Mouse (Mus musculus) B cell, adult 2 months (primary cell): ENCODE measurements at regions not wholly inside any gene's neighbourhood (a gene's known extent, or its start where the extent isn't known, plus 50 kb on each side); places are given as distances from the start of the nearest gene placed in this dataset.

ENCODE experiments used
- DNase-seq, 2 experiments: peaks; one replicate each; pipeline ENCODE4 v3.0.0; 2022

- DNase-seq: no peak
Observed at GRCm38 (mm10) chr2:45747263-45748236, 630.4 kb upstream of the Zeb2 start.

GRCm38 (mm10) chr2:45746606-45747005 is 629.4 kb upstream of the Zeb2 start:
- DNase-seq: no peak

- no peak for DNase-seq
Observed at GRCm38 (mm10) chr2:45736278-45736677, 619.1 kb upstream of the Zeb2 start.

GRCm38 (mm10) chr2:45713997-45714396 is 596.8 kb upstream of the Zeb2 start:
- no peak for DNase-seq

DNA sequence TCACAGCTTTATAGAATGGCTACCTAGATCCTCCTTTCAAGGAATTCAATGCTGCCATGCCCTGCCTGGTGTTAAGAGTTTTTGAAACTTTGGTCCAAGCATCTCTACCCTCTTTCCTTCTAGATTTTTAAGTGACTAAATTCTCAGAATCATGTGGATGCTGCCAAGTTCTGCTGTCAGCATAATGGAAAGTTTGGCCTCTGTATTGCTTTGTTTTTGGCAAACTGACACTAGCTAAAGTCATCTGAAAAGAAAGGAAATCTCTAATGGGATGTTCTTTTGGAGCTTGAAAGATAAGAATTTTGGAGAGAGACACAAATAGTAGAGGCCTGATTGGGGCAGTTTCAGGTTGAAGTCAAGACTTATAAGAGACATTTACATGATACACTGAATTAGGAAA is 589.8 kb upstream of the Zeb2 start:
- DNase-seq: no peak

GRCm38 (mm10) chr2:45702511-45702910 is 585.3 kb upstream of the Zeb2 start:
- no peak for DNase-seq

- no peak for DNase-seq
Observed at GRCm38 (mm10) chr2:45700578-45700977, 583.4 kb upstream of the Zeb2 start.

DNA sequence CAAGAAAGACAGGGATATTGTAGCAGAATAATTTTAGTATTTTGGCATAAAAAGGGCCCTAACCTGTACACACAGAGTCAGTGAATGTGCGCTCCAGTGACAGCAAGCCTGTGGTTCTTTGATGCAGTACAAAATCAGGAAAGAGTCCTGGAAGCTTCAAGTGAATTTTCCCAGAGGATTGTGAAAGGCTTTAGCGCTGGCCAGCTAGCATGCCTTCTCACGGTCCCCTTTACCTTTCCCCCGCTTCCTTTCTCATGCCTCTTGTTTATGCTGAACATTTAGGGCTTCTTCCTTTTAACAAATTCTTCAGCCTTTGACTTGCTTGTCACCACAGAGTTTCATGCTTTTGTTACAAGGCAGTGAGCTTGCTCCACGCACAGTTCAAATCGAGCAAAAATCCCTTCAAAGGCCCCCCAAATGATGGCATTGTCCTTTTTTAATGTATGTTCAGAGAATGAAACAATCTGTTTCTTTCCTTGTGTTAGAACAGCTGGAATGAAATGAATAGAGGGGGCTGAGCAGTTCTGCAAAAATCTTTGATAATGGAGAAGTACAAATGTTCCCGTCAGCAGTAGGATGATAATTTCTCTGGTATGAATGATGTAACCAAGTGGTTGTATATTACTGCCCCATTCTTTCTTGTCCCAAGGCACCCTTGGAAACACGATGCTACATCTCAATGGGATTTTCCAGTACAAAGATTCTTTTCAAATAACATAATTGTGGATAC is 576.3 kb upstream of the Zeb2 start:
- DNase-seq: no peak

GRCm38 (mm10) chr2:45692819-45693218 is 575.6 kb upstream of the Zeb2 start:
- no peak for DNase-seq

- no peak for DNase-seq
Observed at GRCm38 (mm10) chr2:45688996-45689395, 571.8 kb upstream of the Zeb2 start.

DNA sequence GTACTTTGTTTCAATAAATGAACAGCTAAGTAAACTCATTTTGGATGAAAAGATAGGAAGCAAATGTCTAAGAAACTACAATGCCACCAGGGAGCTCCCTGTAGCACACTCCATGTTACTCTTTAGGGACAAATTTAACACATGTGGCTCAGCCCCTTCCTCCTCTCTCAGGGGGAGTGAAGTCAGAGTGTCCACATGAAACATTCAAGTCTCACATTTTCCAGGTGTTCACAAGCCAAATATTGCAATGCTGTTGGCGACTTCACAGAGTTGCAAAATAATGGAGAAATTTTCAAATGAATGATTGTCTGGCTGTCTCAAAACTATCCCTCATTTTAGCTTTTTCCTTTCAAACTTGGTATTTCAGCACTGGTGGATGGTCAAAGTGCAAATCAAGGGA is 564.1 kb upstream of the Zeb2 start:
- no peak for DNase-seq

DNA sequence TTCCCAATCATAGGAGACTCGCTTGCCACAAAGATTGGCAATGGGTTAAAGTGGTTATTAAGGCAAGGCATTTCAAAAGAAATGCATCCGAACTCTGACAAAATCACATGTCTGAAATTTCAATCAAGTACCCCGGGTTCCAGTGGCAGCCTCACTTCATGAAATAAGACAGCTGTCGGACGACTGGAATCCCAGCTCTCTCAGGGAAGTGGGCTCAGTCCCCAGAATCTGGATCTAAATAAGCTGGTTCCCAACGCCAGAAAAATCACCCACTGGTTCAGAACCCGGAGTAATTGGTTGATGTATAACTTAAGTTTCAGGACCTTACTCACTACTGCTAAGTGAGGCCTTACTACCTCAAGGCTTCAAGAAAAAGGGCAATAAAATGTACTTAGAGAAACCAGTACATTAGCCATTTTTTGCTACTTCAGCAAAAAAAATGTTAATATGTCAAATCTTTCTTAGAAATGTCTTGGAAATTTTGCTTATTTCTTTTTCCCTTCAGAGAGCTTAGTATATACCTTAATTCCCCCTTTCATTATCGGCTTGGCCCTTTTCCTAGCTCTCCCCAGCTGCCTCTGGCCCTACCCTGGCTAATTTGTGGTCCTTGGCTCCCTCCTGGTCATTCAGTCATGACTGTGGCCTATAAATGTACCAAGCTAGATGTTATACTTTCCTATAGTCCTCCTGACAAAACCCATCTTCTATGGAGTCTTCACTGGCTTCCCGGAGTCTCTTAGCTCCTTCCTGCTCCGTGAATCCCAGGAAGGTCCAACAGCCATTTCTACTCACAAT is 562.1 kb upstream of the Zeb2 start:
- no peak for DNase-seq

GRCm38 (mm10) chr2:45678685-45679084 is 561.5 kb upstream of the Zeb2 start:
- no peak for DNase-seq

GRCm38 (mm10) chr2:45675776-45676175 is 558.6 kb upstream of the Zeb2 start:
- no peak for DNase-seq

GRCm38 (mm10) chr2:45656011-45656410 is 538.8 kb upstream of the Zeb2 start:
- no peak for DNase-seq

DNA sequence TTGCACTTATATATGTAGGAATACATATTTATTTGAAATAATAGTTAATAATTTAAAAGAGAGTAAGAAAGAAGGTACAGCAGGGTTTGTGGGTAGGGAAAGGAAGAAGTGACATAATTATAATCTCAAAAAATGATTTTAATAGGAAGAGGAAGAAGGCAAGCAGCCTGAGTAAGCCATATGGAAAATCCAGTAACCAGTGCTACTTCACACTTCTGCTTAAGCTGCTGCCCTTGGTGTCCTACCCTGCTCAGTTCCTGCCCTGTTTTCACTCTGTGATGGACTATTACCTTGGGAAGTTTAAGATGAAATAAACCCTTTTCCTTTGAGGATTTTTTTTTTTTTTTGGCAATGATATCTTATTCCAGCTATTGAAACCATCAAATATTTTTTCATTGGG is 537.5 kb upstream of the Zeb2 start:
- DNase-seq: no peak

DNA sequence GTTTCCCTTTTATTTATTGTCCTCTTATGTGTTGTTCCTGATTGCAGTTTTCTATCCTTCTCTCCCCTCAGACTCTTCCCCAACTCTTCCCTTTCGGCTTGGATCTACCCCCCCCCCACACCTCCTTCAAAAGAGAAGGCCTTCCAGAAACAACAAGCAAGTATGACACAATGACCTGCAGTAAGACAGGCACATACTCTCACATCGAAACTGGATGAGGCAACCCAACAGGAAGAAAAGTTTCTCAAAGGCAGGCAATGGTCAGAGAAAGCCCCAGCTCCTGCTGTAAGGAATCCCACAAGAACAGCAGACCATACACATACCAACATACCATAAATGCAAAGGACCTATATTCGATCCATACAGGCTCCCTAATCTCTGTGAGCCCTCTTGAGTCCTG is 535.8 kb upstream of the Zeb2 start:
- no peak for DNase-seq

GRCm38 (mm10) chr2:45650271-45650985 is 533.2 kb upstream of the Zeb2 start:
- DNase-seq: no peak

- no peak for DNase-seq
Observed at GRCm38 (mm10) chr2:45647846-45648245, 530.7 kb upstream of the Zeb2 start.

GRCm38 (mm10) chr2:45630081-45630480 is 512.9 kb upstream of the Zeb2 start:
- DNase-seq: no peak

- DNase-seq: no peak
Observed at GRCm38 (mm10) chr2:45629616-45630015, 512.4 kb upstream of the Zeb2 start.

DNA sequence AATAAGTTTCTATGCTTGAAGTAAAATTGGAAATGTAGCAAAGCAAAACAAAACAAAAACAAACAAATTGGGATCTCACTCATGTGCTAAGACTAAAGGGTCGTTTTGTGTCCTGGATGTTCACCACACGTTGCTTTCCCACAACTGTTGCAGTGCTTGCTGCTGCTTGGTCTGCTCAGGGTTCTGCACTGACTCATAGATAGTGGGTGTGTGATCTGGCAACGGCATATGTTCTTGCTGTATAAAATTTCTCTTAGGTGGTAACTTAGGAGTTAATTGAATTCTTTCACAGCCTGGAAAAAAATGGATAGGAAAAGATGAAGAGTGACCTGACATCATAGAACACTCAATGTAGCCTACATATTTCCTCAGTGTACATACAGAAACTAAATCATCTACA is 505.9 kb upstream of the Zeb2 start:
- no peak for DNase-seq

- DNase-seq: no peak
Observed at GRCm38 (mm10) chr2:45608926-45609325, 491.7 kb upstream of the Zeb2 start.
